Mouse (Mus musculus): ENCODE results near the gene Zic4.

Zic4 gene

DNA sequence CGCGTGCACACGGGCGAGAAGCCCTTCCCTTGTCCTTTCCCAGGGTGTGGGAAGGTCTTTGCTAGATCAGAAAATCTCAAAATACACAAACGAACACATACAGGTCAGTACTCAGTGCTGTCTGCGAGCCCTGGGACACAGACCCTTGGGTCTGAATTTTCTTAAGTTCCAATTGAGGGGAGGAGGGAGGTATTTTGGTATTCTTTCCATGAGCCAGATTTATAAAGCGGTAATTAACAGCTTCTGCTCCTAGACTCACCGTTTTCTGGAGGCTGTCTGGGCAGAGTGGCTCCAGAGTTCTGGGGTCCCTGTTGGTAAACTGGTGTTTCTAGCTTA, 17.1 kb downstream of the Zic4 start:
- in situ Hi-C loops (cut with MboI, MseI): no loop called here

DNA sequence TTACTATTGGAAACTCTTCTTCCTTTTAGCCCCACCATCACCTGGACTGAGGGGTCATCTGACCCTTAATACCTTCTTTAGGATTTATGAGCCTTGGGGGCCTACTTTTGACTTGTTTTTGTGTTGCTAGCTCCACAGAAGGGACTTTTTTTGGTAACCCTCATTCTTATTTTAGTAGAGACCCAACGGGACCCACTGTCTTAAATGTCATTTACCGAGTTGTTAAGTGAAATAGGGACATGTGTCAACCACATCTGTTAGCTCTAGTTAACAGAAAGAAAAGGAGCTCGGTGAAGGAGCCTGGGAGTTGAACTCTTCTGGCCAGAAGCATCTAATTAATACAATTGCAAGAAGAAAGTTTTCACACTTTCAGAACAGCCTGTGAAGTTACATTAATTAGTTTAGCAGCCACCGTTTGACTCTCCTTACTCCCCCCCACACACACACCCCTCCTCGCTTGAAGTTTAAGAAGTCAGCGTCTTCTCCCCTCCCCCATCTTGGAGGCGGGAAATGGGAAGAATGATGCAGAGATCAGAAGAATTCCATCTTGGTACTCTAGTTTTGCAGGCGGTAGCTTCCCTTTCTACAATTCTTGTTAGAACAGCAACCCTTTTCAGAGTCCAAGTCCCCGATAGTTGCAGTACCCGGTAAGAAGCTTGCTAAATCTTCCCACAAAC, 17.7 kb downstream of the Zic4 start:
- in situ Hi-C loops (cut with MboI, MseI): no loop called here

GRCm38 (mm10) chr9:91380458-91380914, 18.3 kb downstream of the Zic4 start:
- in situ Hi-C loops (cut with MboI, MseI): no loop called here

DNA sequence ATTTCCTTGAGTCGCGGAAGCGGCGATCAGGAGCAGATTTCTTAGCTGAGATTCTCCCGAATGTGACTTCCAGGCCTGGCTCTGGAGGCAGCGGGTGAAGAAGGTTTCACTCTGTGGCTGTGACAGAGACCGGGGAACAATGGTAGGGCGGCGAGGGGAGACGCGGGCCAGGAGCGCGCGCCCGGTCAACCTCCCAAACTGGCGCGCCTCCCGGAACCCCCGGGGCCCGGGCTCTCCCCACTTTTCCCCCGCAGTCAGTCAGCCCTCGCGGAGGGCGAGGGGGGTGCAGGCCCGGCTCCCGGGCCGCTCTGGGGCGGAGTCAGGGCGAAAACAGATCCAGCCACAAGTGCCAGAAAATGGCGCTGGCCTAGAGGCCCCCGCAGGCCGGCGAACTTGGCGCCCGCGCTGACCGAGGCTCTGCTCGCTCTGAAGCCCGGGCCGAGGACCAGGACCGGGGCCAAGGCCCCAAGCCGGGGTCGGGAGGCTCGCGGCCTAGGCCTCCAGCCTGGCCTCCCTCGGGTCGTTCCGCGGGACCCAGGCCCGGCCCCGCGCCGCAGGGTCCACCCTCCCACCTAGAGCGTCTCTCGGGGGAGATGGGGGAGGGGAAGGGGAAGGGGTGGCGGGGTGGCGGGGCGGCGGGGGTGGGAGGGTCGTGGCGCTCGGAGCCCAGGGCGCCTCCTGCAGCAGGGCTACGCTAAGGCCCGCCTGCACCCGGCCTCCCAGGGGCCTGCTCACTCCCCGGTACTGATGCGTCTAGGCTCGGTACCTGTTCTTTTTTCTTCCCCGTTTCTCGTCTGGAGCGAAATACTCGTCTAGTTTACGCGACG, 19.3 kb downstream of the Zic4 start:
- in situ Hi-C loops (cut with MboI, MseI): no loop called here

- in situ Hi-C loops (cut with MboI, MseI): no loop called here
These were observed 19.8 kb downstream of the Zic4 start for GRCm38 (mm10) chr9:91382111-91382379.

DNA sequence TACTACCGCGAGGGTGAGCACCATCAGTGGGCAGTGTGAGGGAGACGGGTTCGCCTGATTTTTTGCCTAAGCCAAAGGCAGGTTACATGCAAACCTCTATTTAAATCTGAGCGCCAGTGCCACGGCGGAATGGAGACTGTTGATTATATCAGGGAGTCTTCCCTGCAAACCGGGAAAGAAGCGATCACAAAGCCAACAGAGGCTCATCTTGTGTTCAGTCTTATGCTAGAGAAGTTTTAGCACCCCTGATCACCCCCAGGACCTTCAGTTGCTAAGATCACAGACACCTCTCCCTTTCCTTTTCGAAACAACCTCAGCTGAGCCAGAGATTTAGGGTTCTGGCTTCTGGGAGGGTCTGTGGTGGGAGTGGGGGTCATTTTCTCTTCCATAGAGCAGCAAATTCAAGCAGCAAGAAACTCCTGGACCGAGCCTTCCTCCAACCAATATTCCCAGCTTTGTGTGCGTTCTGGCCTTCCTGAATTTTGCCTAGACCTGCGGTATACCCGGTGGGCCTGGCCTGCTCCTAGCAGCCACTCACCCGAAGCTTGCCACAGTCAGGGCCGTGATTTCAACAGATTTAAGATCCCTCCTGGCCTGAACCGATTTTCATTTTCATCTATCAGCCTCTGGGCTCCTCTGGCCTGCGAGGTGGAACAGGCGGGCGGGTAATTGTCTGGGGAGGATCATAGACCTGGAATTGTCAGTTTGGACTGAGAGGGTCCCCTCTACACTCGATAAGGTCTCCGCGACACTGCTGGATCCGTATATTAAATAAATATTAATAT, 20.4 kb downstream of the Zic4 start:
- in situ Hi-C loops (cut with MboI, MseI): no loop called here

GRCm38 (mm10) chr9:91383441-91384135, 21.4 kb downstream of the Zic4 start:
- in situ Hi-C loops (cut with MboI, MseI): no loop called here

GRCm38 (mm10) chr9:91384136-91384500, 21.9 kb downstream of the Zic4 start:
- in situ Hi-C loops (cut with MboI, MseI): no loop called here

DNA sequence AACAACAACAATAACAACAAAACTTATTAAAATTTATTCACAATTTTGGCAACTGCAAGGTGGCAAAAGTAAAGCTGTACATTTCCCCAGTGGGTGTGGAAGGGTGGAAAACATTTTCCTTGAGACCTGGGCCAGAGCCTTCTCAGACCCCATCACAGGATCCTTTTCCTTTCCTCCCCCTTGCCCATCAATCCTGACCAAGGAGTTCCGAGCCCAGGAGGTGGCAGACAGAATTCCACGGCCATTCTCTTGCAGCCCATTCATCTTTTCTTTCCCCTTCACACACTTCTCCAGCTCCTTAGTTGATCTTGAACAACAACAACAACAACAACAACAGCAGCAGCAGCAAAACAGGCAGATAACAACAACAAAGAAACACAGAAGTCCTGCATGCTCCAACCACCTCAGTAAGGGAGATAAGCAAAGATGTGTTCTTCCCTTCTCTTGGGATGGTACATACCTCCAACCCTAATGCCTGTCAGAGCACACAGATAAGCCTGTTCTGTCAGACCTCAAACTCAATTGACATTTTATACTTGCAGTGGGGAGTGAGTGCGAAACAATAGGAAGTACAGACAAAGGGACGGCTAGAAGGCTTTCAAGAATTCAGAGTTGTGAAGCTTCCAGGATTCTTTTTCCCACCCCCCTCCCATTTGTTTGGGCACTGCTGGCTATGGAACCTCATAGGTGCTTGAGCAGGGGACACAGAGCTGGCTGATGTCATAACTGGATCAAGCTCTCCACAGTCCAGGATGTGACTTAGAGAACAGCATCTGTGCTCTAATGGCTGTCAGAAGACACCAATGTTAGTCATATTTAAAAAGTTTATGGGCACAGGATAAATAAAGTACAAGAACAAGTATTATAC, 22.7 kb downstream of the Zic4 start:
- in situ Hi-C loops (cut with MboI, MseI): no loop called here

GRCm38 (mm10) chr9:91385561-91386430, 23.6 kb downstream of the Zic4 start:
- in situ Hi-C loops (cut with MboI, MseI): no loop called here

DNA sequence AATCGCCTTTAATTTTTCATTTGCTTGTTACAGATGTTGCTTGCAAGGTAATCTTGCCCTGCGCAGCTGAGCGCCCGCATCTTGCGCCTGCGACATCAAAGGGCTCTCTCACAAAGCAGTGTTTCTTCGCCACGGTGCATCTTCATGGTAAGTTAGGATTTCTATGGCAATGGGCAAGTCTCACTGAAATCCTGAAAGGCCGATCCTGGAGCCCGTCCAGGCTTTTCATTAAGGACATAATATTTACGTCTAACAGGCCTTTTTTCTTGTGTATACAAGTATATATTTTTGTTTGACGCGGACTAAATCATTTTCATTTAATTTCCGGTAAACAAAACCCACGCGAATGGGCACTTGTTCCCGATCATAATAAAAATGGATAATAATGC, 24.3 kb downstream of the Zic4 start:
- in situ Hi-C loops (cut with MboI, MseI): no loop called here

DNA sequence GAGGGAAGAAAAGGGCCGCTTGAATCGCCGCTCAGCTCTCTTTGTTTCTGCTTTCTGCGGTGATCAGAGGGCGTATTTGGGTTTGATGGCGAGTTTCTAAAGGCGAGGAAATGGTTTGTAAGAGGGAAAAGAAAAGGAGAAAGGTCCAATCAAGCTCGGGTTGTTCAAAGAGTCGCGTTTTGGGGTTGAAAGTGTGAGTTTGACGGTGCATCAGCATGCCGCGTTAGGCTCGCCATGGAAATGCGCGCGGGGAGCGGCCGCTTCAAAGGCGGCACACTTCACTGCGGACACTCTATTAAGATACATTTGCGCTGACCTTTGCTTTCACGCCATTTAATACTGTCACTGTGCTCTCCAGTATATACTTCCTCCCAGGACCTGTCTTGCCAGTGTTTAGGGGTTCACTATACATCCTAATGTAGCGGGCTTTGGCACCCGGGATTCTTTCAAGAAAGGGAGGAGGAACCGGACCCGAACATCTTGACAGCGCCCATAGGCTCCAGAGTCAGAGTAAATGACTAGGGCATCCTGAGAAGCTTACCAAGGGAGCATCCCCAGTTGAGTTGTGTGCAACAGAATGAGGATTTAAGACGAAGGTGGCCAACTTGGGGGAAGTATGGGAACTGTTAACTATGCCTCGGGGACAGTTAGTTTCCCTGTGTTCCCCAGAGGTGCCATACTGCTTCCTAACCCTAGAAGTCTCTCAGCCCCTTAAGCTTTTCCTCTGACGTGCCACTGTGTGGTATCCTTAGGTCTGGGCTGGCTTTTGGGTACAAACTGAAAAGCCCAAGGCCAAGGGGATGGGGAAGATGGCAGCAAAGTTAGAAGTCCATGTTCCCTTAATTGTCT, 24.9 kb downstream of the Zic4 start:
- in situ Hi-C loops (cut with MboI, MseI): no loop called here

- in situ Hi-C loops (cut with MboI, MseI): no loop called here
These were observed 25.5 kb downstream of the Zic4 start for GRCm38 (mm10) chr9:91387740-91388080.

- in situ Hi-C loops (cut with MboI, MseI): no loop called here
These were observed 26.0 kb downstream of the Zic4 start for GRCm38 (mm10) chr9:91388173-91388572.

DNA sequence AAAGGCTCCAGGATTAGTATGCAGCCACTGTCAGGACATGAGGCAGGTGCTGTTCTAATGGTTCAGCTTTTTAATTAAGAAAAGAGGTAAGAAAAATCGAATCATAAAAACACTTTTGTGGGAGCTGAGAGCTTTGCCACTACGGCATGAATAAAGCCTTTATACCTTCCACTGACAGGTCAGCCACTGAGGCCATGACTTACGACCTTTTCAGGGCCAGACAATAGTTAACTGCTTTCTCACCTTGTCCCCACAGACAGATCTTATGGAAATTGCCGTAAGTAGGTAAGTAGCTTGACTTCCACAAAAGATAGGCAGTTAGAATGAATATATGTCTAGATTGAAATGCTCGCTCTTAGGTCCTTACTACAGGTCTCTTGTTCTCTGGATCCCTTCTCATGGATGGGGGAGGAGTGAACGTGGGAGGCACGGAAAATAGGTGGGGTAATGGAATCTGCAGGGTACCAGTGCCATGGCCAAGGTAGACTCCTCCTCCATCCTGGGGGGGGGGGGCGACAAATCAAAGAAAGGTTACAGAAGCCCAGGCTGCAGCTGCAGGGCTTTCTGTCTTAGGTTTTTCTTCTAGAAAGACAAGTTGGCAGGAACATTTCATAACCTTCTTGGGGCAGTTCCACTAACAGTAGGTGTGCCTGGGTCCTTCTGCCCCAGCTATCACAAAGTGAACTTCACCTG, 31.3 kb downstream of the Zic4 start:
- in situ Hi-C loops (cut with MboI, MseI): no loop called here

- in situ Hi-C loops (cut with MboI, MseI): no loop called here
These were observed 32.0 kb downstream of the Zic4 start for GRCm38 (mm10) chr9:91394211-91394646.

GRCm38 (mm10) chr9:91395066-91395772, 33.0 kb downstream of the Zic4 start:
- in situ Hi-C loops (cut with MboI, MseI): no loop called here

GRCm38 (mm10) chr9:91399976-91400375, 37.8 kb downstream of the Zic4 start:
- in situ Hi-C loops (cut with MboI, MseI): no loop called here
